Mouse (Mus musculus): ENCODE data around the gene Prelp. TPM values are rescaled to one million over a fixed set of nuclear protein-coding genes. Genes with fewer than 3 reads are reported as not detected.

The Prelp gene
- polyA plus RNA-seq, 1 experiment = 13.3 TPM

DNA sequence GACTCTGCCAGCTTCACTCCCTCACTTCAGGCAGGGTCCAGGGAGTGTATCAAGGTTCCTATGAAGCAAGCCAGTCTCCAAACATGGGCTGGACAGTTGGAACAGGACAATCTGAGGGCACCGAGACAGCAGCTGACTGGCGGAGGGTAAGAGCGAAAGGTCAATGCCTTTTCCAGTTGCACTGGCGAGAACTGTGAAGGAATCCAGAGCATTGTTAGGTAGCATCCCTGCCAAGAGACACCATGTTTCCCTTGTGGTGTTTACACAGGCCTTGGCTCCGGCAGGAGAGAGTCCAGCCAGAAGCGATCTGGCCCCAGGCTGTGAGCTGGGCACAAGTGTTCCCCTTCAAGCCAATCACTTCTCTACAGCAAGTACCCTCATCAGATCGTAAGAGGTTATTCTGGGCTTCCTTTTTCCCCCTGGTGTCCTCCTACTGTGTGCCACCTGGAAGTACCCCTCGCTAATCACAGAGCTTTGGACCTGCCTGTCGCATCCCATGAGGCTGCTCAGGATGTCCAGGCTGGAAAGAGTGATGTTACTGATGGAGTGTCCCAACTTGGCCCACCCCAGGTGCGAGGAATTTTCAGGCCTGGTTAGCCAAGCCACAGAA is 13.2 kb upstream of the Prelp start:
- Histone ChIP-seq H3K27ac (ENCODE audit: control insufficient read depth, insufficient read depth, low read length) (no peak overlapping the region), H3K27me3 (ENCODE audit: control insufficient read depth, insufficient read depth, low read length) (no peaks in the 10 kb centered on the region), H3K4me3 (ENCODE audit: control insufficient read depth, insufficient read depth, low read length) (no peak overlapping the region), H3K4me1 (replicated peaks; ENCODE audit: control insufficient read depth, insufficient read depth, low read length) (no peaks in the 10 kb centered on the region), H3K36me3 (ENCODE audit: control insufficient read depth, insufficient read depth, low read length) (no peaks in the 10 kb centered on the region)
- 94% methylated on average over 10 of the region's 10 CpGs for WGBS
- TF ChIP-seq CTCF (IDR thresholded peaks at IDR 0.05; ENCODE audit: borderline replicate concordance, control insufficient read depth, extremely low read depth, insufficient read depth, low read length, poor library complexity) (no peak), POLR2A (IDR thresholded peaks at IDR 0.05; ENCODE audit: control insufficient read depth, extremely low read depth, insufficient read depth, low read length, poor library complexity) (no peak)
- no peak for DNase-seq

DNA sequence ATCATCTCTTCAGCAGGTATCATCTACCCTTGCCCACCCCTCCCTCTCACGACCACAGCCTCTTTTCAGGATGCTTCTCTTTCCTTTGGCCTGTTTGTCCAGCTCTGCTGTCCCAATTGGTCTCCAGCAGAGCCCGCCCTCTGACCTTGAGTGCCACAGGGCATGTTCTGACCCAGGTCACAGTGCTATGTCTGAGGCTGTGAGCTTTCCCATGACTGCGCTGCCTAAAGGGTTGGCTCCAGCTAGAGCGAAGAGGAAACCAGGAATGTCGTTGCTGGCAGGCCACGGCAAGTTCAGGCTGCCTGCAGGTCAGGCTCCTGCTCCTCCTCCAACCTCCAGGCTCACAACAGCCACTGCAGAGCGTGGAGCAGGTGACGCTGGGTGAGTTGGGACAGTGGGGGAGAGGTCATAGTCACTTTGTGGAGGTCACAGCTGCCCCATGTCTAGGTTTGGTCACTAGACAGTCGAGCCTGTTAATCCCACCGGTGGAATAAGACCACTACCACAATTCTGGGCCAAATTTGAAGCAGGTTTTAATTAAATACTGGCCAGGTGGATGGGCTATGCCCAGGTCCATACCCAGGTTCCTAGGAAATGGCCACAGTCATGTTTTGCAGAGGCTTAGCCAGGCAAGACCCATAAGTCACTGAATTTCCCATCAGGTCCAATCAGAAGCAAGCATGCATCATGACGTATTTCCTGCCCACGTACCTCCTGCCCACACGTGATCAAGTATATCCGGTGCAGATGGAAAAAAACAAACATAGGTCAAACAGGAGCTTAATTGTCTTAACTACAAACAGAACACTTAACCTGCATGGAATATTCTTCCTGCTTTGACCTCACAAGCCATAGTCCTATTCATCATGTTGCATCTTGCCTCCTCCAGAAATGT is 12.3 kb upstream of the Prelp start:
- Histone ChIP-seq H3K27ac (ENCODE audit: control insufficient read depth, insufficient read depth, low read length) (no peak overlapping the region), H3K4me1 (replicated peaks; ENCODE audit: control insufficient read depth, insufficient read depth, low read length) (no peaks in the 10 kb centered on the region), H3K27me3 (ENCODE audit: control insufficient read depth, insufficient read depth, low read length) (no peaks in the 10 kb centered on the region), H3K4me3 (ENCODE audit: control insufficient read depth, insufficient read depth, low read length) (no peak overlapping the region), H3K36me3 (ENCODE audit: control insufficient read depth, insufficient read depth, low read length) (no peaks in the 10 kb centered on the region)
- DNase-seq = no peak
- 86% methylated on average over 14 of the region's 14 CpGs for WGBS
- TF ChIP-seq POLR2A (IDR thresholded peaks at IDR 0.05; ENCODE audit: control insufficient read depth, extremely low read depth, insufficient read depth, low read length, poor library complexity) (no peak), CTCF (IDR thresholded peaks at IDR 0.05; ENCODE audit: borderline replicate concordance, control insufficient read depth, extremely low read depth, insufficient read depth, low read length, poor library complexity) (no peak)

DNA sequence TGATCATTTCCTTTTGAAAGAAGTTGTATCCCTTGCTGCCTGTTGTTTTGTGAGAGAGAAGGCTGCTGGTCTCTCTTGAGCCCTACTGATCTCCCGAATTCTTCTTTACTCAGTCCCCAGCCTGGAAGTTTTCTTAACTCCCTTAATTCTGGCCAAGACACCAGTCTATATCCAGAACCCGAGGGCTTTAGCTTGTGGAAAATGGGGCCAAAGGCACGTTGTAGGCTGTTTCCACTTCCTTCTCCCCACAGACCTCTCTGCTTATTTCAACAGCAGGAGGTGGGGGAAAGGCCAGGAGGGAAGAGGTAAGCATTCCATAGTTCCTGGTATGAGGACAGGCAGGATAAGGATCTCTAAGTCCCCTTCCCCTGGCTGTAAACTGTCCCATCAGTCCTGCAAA is 8.8 kb upstream of the Prelp start:
- H3K36me3 ChIP-seq (ENCODE audit: control insufficient read depth, insufficient read depth, low read length) = no peaks in the 10 kb centered on the region
- TF ChIP-seq POLR2A (IDR thresholded peaks at IDR 0.05; ENCODE audit: control insufficient read depth, extremely low read depth, insufficient read depth, low read length, poor library complexity) = no peak
- TF ChIP-seq CTCF (IDR thresholded peaks at IDR 0.05; ENCODE audit: borderline replicate concordance, control insufficient read depth, extremely low read depth, insufficient read depth, low read length, poor library complexity) = no peak
- H3K4me3 ChIP-seq (ENCODE audit: control insufficient read depth, insufficient read depth, low read length) = no peak overlapping the region
- no peak for DNase-seq
- 68% methylated on average over 3 of the region's 3 CpGs for WGBS
- H3K4me1 ChIP-seq (replicated peaks; ENCODE audit: control insufficient read depth, insufficient read depth, low read length) = no peaks in the 10 kb centered on the region
- H3K27ac ChIP-seq (ENCODE audit: control insufficient read depth, insufficient read depth, low read length) = no peak overlapping the region
- H3K27me3 ChIP-seq (ENCODE audit: control insufficient read depth, insufficient read depth, low read length) = no peaks in the 10 kb centered on the region

DNA sequence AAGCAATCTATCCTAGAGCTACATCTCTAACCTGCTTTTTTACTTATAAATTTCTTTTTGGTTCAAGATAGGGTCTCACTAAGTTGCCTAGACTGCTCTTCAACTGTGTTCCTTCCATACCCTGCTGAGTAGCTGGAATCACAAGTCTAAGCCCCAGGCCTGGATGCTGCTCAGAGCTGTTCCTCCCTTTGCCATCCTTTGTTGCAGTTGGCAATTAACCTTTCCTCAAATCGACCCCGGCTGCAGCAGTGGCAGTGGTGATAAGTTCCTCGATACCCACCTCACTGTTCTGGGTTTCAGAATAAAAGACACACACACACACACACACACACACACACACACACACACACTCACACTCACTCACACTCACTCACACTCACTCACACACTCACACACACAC is 4.0 kb upstream of the Prelp start:
- Histone ChIP-seq H3K27ac (ENCODE audit: control insufficient read depth, insufficient read depth, low read length) (no peak overlapping the region), H3K4me3 (ENCODE audit: control insufficient read depth, insufficient read depth, low read length) (no peak overlapping the region), H3K27me3 (ENCODE audit: control insufficient read depth, insufficient read depth, low read length) (no peaks in the 10 kb centered on the region), H3K4me1 (replicated peaks; ENCODE audit: control insufficient read depth, insufficient read depth, low read length) (no peaks in the 10 kb centered on the region; the same call in 1 of the 2 replicates), H3K36me3 (ENCODE audit: control insufficient read depth, insufficient read depth, low read length) (no peaks in the 10 kb centered on the region)
- TF ChIP-seq POLR2A (IDR thresholded peaks at IDR 0.05; ENCODE audit: control insufficient read depth, extremely low read depth, insufficient read depth, low read length, poor library complexity) = no peak
- no peak for TF ChIP-seq CTCF (IDR thresholded peaks at IDR 0.05; ENCODE audit: borderline replicate concordance, control insufficient read depth, extremely low read depth, insufficient read depth, low read length, poor library complexity)
- no peak for DNase-seq
- WGBS = 96% methylated on average over 3 of the region's 3 CpGs

DNA sequence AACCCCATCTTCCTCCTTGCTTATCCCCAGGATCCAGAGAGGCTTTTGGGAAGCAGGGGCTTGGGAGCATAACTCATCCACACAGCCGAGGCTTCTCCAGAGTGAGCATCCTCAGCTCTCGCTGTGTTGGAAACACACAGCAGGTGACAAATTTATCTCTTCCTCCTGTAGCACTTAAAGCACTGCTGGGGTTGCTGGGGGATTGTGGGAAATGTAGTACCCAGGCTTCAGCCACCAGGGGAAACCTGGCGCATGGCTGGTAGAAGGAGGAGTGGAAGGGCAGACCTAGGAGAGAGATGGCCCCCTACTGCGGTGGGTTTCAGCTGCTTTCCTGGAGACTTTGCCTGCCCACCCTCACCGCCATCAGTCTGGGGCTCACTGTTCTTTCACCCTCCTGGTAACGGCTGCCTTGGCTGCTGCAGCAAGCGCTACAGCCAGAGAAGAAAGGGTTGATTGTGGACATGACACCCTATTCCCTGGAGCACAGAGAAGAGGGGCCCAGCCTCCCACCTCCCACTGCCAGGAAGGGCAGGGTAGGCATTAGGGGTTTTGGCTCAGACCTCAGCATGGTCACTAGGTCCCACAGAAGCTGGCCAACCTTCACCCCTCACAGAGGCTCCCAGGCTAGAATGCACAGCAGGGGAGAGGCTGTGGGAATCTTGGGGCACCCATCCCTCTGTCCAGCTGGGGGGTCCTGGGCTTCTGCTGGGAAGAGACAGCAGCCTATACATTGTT is 3.1 kb upstream of the Prelp start:
- Histone ChIP-seq H3K4me3 (ENCODE audit: control insufficient read depth, insufficient read depth, low read length) (no peak overlapping the region), H3K4me1 (replicated peaks; ENCODE audit: control insufficient read depth, insufficient read depth, low read length) (no peaks in the 10 kb centered on the region; the same call in 1 of the 2 replicates), H3K27ac (ENCODE audit: control insufficient read depth, insufficient read depth, low read length) (no peak overlapping the region), H3K27me3 (ENCODE audit: control insufficient read depth, insufficient read depth, low read length) (no peaks in the 10 kb centered on the region), H3K36me3 (ENCODE audit: control insufficient read depth, insufficient read depth, low read length) (no peaks in the 10 kb centered on the region)
- 58% methylated on average over 7 of the region's 7 CpGs for WGBS
- no peak for TF ChIP-seq POLR2A (IDR thresholded peaks at IDR 0.05; ENCODE audit: control insufficient read depth, extremely low read depth, insufficient read depth, low read length, poor library complexity)
- peak; percentile 36; the same call in 1 of the 2 replicates for TF ChIP-seq CTCF (IDR thresholded peaks at IDR 0.05; ENCODE audit: borderline replicate concordance, control insufficient read depth, extremely low read depth, insufficient read depth, low read length, poor library complexity)
- peak; percentile 18 for DNase-seq

DNA sequence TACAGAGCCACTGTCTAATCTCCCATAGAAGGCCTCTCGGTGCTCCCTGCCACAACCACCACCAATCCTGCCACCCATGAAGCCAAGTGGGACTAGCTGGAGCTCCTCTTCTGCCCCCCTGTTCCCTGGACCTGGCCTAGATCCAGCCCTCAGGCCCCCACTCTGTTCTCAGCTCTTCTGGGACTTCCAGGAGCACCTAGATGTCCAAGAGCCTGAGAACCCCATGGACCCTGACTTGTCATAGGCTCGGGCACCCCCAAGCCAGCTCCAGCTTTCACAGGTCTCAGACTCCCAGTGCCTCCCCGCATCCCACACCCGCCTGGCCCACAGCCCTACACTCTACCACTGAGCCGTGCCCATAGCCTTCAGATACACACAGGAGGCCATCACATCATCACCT is 1.9 kb upstream of the Prelp start:
- no peak for TF ChIP-seq CTCF (IDR thresholded peaks at IDR 0.05; ENCODE audit: borderline replicate concordance, control insufficient read depth, extremely low read depth, insufficient read depth, low read length, poor library complexity)
- no peak overlapping the region for H3K4me3 ChIP-seq (ENCODE audit: control insufficient read depth, insufficient read depth, low read length)
- DNase-seq = no peak
- H3K36me3 ChIP-seq (ENCODE audit: control insufficient read depth, insufficient read depth, low read length) = no peaks in the 10 kb centered on the region
- no peaks in the 10 kb centered on the region; the same call in 1 of the 2 replicates for H3K4me1 ChIP-seq (replicated peaks; ENCODE audit: control insufficient read depth, insufficient read depth, low read length)
- WGBS = 97% methylated on average over 5 of the region's 5 CpGs
- H3K27ac ChIP-seq (ENCODE audit: control insufficient read depth, insufficient read depth, low read length) = no peak overlapping the region
- H3K27me3 ChIP-seq (ENCODE audit: control insufficient read depth, insufficient read depth, low read length) = no peaks in the 10 kb centered on the region
